Mouse (Mus musculus) kidney, adult 2 months (tissue): Measurements from ENCODE around the gene Ankrd11. TPM values are rescaled to one million over a fixed set of nuclear protein-coding genes. Genes with fewer than 3 reads are reported as not detected.

ENCODE experiments used
- DNase-seq: peaks from one replicate; pipeline ENCODE4 v3.0.0; 2021
- H3K27ac ChIP-seq: fragments of 200-500 bp; 2 replicates; pipeline ENCODE4 v1.5.1; 2012; ENCODE audit warnings: low read depth, low read length, control low read depth, inconsistent platforms; ENCODE audit not compliant: insufficient read depth
- H3K27me3 ChIP-seq: fragments of 200-500 bp; replicated peaks from 2 replicates; pipeline ENCODE4 v1.6.1; 2012; ENCODE audit warnings: mild to moderate bottlenecking, moderate library complexity, low read length, inconsistent platforms; ENCODE audit not compliant: control insufficient read depth, insufficient read depth
- H3K36me3 ChIP-seq: fragments of 200-500 bp; 2 replicates; pipeline ENCODE4 v1.6.1; 2012; ENCODE audit warnings: mild to moderate bottlenecking, moderate library complexity, low read length, inconsistent platforms; ENCODE audit not compliant: control insufficient read depth, insufficient read depth
- H3K4me1 ChIP-seq: fragments of 200-500 bp; 2 replicates; pipeline ENCODE4 v1.6.1; 2011; ENCODE audit warnings: low read length; ENCODE audit not compliant: control insufficient read depth, insufficient read depth
- H3K4me3 ChIP-seq: fragments of 200-500 bp; 2 replicates; pipeline ENCODE4 v1.5.1; 2011; ENCODE audit warnings: mild to moderate bottlenecking, low read depth, low read length, control low read depth; ENCODE audit not compliant: insufficient read depth
- CTCF ChIP-seq: fragments of 200-500 bp; conservative IDR thresholded peaks from 2 replicates; pipeline ENCODE4 v1.5.1; 2011; ENCODE audit warnings: low read depth, mild to moderate bottlenecking, control low read depth, low read length, moderate library complexity, mixed read lengths; ENCODE audit not compliant: insufficient read depth, insufficient read length
- POLR2A ChIP-seq: fragments of 200-500 bp; IDR thresholded peaks from one replicate; pipeline ENCODE4 v1.6.1; 2011; ENCODE audit warnings: low read depth, low read length, control low read depth
- WGBS: fragments of 180-500 bp; shearing (Covaris S2); methylation state at CpG from one replicate; pipeline ENCODE4 v1.1.7; 2018; 5-methylcytosine and 5-hydroxymethylcytosine counted together
- polyA plus RNA-seq: library from polyadenylated mRNA; depleted of rRNA; stranded (reverse); fragments of >200 nt; gene quantifications from 2 replicates; pipeline ENCODE4 v1.2.3, GENCODE M21; 2012

Ankrd11 gene
- polyA plus RNA-seq, 1 experiment, result 32.7 TPM

GRCm38 (mm10) chr8:122859843-122860242 lies 182.2 kb downstream of the Ankrd11 start:
- no peak for TF ChIP-seq CTCF
- TF ChIP-seq POLR2A, result no peak
- no peak for DNase-seq
- no peak overlapping the region for H3K4me3 ChIP-seq
- WGBS, result 48% methylated on average over 13 of the region's 13 CpGs
- H3K36me3 ChIP-seq, result no peaks in the 10 kb centered on the region
- no peaks in the 10 kb centered on the region for H3K27me3 ChIP-seq
- H3K27ac ChIP-seq, result no peak overlapping the region
- no peaks in the 10 kb centered on the region for H3K4me1 ChIP-seq

- H3K4me1 ChIP-seq, result no peaks in the 10 kb centered on the region
- TF ChIP-seq POLR2A, result no peak
- TF ChIP-seq CTCF, result no peak
- no peak overlapping the region for H3K27ac ChIP-seq
- H3K27me3 ChIP-seq, result no peaks in the 10 kb centered on the region
- no peaks in the 10 kb centered on the region for H3K36me3 ChIP-seq
- WGBS, result 83% methylated on average over 8 of the region's 8 CpGs
- H3K4me3 ChIP-seq, result no peak overlapping the region
- DNase-seq, result no peak
Measured at GRCm38 (mm10) chr8:122856288-122856687, 185.8 kb downstream of the Ankrd11 start.

- DNase-seq, result no peak
- Histone ChIP-seq H3K27ac (no peak overlapping the region), H3K27me3 (no peaks in the 10 kb centered on the region), H3K36me3 (no peaks in the 10 kb centered on the region), H3K4me3 (no peak overlapping the region), H3K4me1 (no peaks in the 10 kb centered on the region)
- TF ChIP-seq CTCF, result no peak
- TF ChIP-seq POLR2A, result no peak
- 70% methylated on average over 4 of the region's 4 CpGs for WGBS
Measured at GRCm38 (mm10) chr8:122855123-122855522, 187.0 kb downstream of the Ankrd11 start.

GRCm38 (mm10) chr8:122854388-122854787 lies 187.7 kb downstream of the Ankrd11 start:
- TF ChIP-seq POLR2A (no peak), CTCF (no peak)

GRCm38 (mm10) chr8:122853340-122853771 lies 188.7 kb downstream of the Ankrd11 start:
- TF ChIP-seq POLR2A (no peak), CTCF (no peak)
- Histone ChIP-seq H3K36me3 (no peaks in the 10 kb centered on the region), H3K4me3 (no peak overlapping the region), H3K27ac (no peak overlapping the region), H3K4me1 (no peaks in the 10 kb centered on the region), H3K27me3 (no peaks in the 10 kb centered on the region)
- WGBS, result 30% methylated on average over 11 of the region's 11 CpGs
- no peak for DNase-seq

More at GRCm38 (mm10) chr8:122854388-122854787, 187.7 kb downstream of the Ankrd11 start:
- 81% methylated on average over 7 of the region's 7 CpGs for WGBS
- Histone ChIP-seq H3K4me1 (no peaks in the 10 kb centered on the region), H3K36me3 (no peaks in the 10 kb centered on the region), H3K27me3 (no peaks in the 10 kb centered on the region), H3K4me3 (no peak overlapping the region), H3K27ac (no peak overlapping the region)
- no peak for DNase-seq

DNA sequence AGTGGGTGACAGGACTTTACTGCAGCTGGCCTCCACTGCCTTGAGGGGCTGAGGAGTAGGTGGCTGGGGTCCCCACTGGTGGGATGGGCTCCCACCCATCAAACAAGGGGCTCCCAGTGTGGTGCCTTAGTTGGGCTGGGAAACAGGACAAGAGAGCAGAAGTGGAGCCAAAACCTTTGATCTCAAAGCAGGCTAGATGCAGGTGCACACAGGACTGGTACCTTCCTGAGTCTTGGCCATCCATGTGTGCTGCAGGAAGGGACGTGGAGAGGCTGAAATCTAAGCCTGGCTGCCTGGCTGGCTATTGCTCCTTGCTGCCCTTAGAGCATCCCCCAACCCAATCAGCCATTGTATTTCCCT lies 189.6 kb downstream of the Ankrd11 start:
- Histone ChIP-seq H3K27me3 (no peaks in the 10 kb centered on the region), H3K4me3 (no peak overlapping the region), H3K36me3 (no peaks in the 10 kb centered on the region), H3K27ac (no peak overlapping the region), H3K4me1 (no peaks in the 10 kb centered on the region)
- TF ChIP-seq CTCF (no peak), POLR2A (no peak)
- WGBS, result 29% methylated on average over 1 of the region's 1 CpGs
- no peak for DNase-seq

DNA sequence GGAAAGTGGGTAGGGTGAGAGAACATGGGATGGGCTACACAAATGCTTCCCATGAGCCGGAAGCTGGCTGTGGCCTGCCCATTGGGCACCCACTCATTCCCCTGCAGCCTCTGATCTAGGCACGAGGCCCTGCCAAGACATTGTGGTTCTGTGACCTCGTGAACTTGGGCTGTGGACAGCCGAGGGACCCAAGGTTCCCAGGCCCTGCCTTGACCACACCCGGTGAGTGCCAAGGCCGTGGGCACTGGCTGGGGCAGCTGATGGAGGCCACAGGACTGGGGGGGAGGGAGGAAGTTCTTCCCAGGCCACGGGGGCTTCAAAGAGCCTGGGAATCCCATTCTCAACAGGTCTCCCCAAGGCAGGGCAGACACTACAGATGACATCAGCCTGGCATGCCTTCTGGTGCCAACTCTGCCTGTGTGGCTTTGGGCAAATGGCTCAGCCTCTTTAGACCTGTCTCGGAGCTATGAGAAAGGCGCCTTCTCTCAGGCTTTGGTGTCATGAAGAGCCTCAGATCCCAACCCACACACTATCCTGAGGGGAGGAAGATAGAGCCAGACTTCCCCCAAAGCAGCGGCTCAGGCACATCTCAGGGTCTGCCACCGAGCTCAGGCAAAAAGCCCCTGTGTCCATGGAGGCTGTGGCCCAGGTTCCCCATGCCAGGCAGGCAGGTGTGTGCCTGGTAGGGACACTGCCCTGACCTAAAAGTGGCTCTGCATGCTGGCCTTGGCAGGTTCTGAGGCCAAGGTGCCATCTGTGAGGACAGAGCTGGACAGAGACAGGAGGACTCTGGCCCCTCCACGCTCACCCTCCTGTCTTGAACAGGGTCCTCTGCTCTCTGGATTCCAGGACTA lies 190.2 kb downstream of the Ankrd11 start:
- 83% methylated on average over 12 of the region's 12 CpGs for WGBS
- Histone ChIP-seq H3K27me3 (no peaks in the 10 kb centered on the region), H3K36me3 (no peaks in the 10 kb centered on the region), H3K27ac (no peak overlapping the region), H3K4me1 (no peaks in the 10 kb centered on the region), H3K4me3 (no peak overlapping the region)
- TF ChIP-seq CTCF (no peak), POLR2A (no peak)
- DNase-seq, result no peak
